Mouse (Mus musculus): ENCODE measurements at regions not wholly inside any gene's neighbourhood (a gene's known extent, or its start where the extent isn't known, plus 50 kb on each side); places are given as distances from the start of the nearest gene placed in this dataset.

DNA sequence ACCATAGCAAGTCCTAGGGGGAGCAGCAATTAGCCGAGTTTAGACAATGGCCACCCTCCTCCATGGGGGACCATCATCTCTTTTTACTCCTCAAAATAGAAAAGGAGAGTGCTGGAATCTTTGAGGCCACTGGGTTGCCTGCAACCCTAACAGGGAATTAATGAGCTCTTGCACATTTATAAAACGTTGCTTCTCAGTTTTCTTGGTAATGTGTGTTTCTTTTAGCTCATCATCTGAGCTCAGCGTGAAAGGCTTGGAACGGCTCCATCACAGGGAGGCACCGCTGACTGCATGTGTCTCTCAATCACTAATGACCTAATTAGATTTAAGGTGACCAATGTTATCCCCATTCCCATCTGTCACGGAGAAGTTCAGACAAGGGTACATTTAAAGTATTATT, 595.9 kb downstream of the Tmem132b start:
- no peak for DNase-seq (ENCODE audit: inconsistent age in 2 of 2, low spot score in 1 of 2)

GRCm38 (mm10) chr5:126148908-126149307, 617.3 kb downstream of the Tmem132b start:
- no peak for DNase-seq (ENCODE audit: inconsistent age in 2 of 2, low spot score in 1 of 2)

DNA sequence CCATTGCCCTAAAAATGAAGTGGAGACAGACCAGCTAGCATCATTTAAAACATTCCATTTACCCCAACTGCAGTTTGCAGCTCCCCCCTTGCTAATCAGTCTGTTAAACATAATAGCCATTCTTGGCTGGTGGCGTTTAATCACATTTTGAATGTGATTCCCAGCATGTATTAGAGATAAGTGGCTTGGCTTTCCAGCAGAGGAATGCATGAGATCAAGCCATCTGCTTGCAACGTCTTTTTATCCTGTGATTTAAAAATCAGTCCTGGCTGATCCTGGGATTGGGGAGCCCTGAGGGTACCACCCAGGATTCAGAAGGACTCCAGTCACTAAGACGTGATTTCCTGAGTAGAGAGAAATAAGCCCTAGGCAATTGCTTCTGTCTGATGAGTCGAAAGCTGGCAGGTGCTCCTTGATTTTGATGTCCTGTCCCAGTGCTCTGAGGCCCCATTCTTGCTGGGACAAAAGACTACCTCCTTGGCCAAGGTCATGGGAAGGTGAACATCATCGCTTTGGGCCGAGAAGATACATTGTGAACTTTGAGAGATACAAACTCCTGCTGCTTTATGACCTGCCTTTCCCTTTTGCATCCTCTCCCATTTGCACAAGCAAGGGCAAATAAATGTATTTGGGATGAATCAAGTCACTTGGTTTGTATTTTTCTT, 623.8 kb downstream of the Tmem132b start:
- no peak for DNase-seq (ENCODE audit: inconsistent age in 2 of 2, low spot score in 1 of 2)

- no peak for DNase-seq (ENCODE audit: inconsistent age in 2 of 2, low spot score in 1 of 2)
Measured at GRCm38 (mm10) chr5:126186111-126186510, 654.5 kb downstream of the Tmem132b start.

DNA sequence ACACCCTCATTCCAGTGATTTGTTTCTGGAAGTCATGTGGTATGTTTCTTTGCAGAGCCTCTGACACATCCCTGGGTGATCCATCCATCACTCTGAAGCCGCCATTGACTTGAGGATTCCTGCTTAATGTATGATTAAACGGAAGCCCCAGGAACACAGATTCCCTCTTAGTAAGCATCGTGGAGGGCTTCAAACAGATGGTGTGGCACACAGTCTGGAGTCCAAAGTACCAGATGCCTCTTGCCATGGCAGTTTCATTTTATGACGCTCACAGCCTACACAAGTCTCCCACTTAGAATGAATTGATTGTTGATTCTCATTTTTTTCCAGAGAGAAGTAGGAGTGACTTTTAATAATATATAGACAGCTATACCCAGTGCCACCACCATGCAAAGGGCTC, 668.3 kb downstream of the Tmem132b start:
- no peak for DNase-seq (ENCODE audit: inconsistent age in 2 of 2, low spot score in 1 of 2)

- peak in 1 of 2 experiments; percentile 7 for DNase-seq (ENCODE audit: inconsistent age in 2 of 2, low spot score in 1 of 2)
Measured at GRCm38 (mm10) chr5:126201535-126201934, 670.0 kb downstream of the Tmem132b start.

- peak in 1 of 2 experiments; percentile 47 for DNase-seq (ENCODE audit: inconsistent age in 2 of 2, low spot score in 1 of 2)
Measured at GRCm38 (mm10) chr5:126201996-126202395, 670.4 kb downstream of the Tmem132b start.

GRCm38 (mm10) chr5:126217016-126217415, 685.4 kb downstream of the Tmem132b start:
- DNase-seq (ENCODE audit: inconsistent age in 2 of 2, low spot score in 1 of 2): no peak

DNA sequence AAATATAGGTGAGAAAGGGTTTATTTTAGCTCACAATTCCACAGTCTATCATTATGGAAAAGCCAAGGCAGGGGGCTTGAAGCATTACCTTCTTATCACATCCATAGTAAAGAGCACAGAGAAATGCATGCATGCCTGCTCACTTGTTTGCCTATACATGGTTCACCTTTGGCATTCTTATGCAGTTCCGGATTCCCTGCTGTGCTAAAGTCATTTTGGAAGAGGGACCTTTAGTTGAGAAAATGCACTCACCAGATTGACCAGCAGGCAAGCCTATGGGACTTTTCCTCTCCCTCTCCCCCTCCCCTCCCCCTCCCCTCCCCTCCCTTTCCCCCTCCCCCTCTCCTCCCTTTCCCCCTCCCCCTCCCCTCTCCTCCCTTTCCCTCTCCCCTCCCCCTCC, 686.2 kb downstream of the Tmem132b start:
- no peak for DNase-seq (ENCODE audit: inconsistent age in 2 of 2, low spot score in 1 of 2)

DNA sequence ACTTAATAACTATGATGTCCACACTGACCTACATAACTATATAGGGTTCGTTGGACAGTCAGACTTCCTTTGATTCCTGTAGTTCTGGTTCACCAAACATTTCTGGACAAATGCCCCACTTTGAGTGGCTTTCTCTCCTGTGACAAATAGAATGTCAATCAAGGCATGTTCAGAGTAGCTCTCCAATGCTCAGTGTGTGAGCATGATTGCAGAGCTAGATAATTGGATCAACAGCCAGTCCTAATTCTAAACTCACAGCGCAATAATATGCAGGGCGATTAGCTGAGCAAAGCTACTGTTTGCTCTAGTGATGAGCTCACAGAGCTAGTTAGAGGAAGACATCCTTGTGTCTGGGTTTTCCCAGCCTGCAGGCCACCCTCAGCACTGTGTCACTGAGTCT, 692.1 kb downstream of the Tmem132b start:
- no peak for DNase-seq (ENCODE audit: inconsistent age in 2 of 2, low spot score in 1 of 2)

- DNase-seq (ENCODE audit: inconsistent age in 2 of 2, low spot score in 1 of 2): no peak
Measured at GRCm38 (mm10) chr5:126230768-126231167, 699.2 kb downstream of the Tmem132b start.

DNA sequence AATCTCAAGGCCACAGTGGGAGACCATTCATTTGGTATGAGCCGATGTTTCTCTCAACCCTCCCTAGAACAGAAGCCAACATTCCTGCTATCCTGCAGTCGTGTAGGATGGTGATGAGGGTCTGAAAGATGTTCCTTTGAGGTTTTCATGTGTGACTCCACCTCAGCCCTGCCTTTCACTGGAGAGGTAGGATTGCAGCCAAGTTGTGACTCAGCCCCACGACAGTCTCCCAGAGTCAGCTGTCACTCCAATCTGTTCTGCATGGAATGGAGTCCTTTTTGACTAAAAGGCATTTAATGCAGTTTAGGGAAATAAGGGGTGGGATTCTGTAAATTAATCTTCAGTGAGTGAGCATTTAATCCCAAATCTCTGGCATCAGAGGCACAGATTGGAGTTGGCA, 706.5 kb downstream of the Tmem132b start:
- DNase-seq (ENCODE audit: inconsistent age in 2 of 2, low spot score in 1 of 2): peak in 1 of 2 experiments; percentile 40

GRCm38 (mm10) chr5:126245776-126246175, 714.2 kb downstream of the Tmem132b start:
- DNase-seq (ENCODE audit: inconsistent age in 2 of 2, low spot score in 1 of 2): peak in 1 of 2 experiments; percentile 20

- DNase-seq (ENCODE audit: inconsistent age in 2 of 2, low spot score in 1 of 2): no peak
Measured at GRCm38 (mm10) chr5:126250331-126250730, 718.8 kb downstream of the Tmem132b start.

- DNase-seq (ENCODE audit: inconsistent age in 2 of 2, low spot score in 1 of 2): no peak
Measured at GRCm38 (mm10) chr5:126254661-126255060, 723.1 kb downstream of the Tmem132b start.

- peak in 1 of 2 experiments; percentile 41 for DNase-seq (ENCODE audit: inconsistent age in 2 of 2, low spot score in 1 of 2)
Measured at GRCm38 (mm10) chr5:126257860-126258259, 726.3 kb downstream of the Tmem132b start.

GRCm38 (mm10) chr5:126266471-126266870, 734.9 kb downstream of the Tmem132b start:
- DNase-seq (ENCODE audit: inconsistent age in 2 of 2, low spot score in 1 of 2): no peak

GRCm38 (mm10) chr5:126266929-126267609, 735.5 kb downstream of the Tmem132b start:
- DNase-seq (ENCODE audit: inconsistent age in 2 of 2, low spot score in 1 of 2): no peak

- DNase-seq (ENCODE audit: inconsistent age in 2 of 2, low spot score in 1 of 2): no peak
Measured at GRCm38 (mm10) chr5:126268592-126268991, 737.0 kb downstream of the Tmem132b start.

DNA sequence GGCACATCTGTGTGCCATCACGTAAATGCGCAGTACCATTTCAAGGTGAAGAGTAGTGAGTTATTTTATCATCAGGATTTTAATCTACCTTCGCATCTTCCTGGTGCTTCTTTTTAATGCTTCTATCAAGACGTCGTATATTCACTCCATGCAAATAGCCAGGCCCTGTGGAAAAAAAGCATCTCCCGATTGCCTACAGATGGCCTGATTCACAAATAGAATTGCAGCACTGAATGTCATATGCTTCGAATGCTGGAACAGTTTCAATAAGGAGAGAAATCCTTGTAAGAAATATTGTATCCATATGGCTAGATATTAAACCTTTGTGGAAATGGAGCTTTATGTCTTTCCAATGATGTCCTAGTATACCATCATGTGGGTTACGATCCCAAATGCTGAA, 742.7 kb downstream of the Tmem132b start:
- no peak for DNase-seq (ENCODE audit: inconsistent age in 2 of 2, low spot score in 1 of 2)

GRCm38 (mm10) chr5:126281057-126281728, 749.6 kb downstream of the Tmem132b start:
- DNase-seq (ENCODE audit: inconsistent age in 2 of 2, low spot score in 1 of 2): no peak

- no peak for DNase-seq (ENCODE audit: inconsistent age in 2 of 2, low spot score in 1 of 2)
Measured at GRCm38 (mm10) chr5:126281782-126282181, 750.2 kb downstream of the Tmem132b start.

All from adrenal gland, adult (tissue).